Mouse (Mus musculus) heart, postnatal 0 days (tissue): ENCODE measurements at regions not wholly inside any gene's neighbourhood (a gene's known extent, or its start where the extent isn't known, plus 50 kb on each side); places are given as distances from the start of the nearest gene placed in this dataset.

Experiments used
- ATAC-seq: fragments of 200-750 bp; cut with Nextera tagmentation; 2 replicates; pipeline ENCODE4 v1.8.0; 2017; ENCODE audit warnings: low read depth, moderate number of reproducible peaks, moderate library complexity; ENCODE audit not compliant: insufficient read depth
- DNase-seq: peaks from one replicate; pipeline ENCODE4 v3.0.0-alpha.2; 2016; ENCODE audit warnings: low spot score
- H3K27ac ChIP-seq: fragments of 300-500 bp; sonication (generic); 2 replicates; pipeline ENCODE4 v1.5.1; 2014; ENCODE audit warnings: low read depth, mild to moderate bottlenecking
- H3K27me3 ChIP-seq: fragments of 300-500 bp; sonication (generic); 2 replicates; pipeline ENCODE4 v1.6.1; 2014; ENCODE audit warnings: low read length, mixed read lengths; ENCODE audit not compliant: control insufficient read depth, insufficient read depth
- H3K36me3 ChIP-seq: fragments of 300-500 bp; sonication (generic); replicated peaks from 2 replicates; pipeline ENCODE4 v1.6.1; 2014; ENCODE audit warnings: low read length, mixed read lengths; ENCODE audit not compliant: control insufficient read depth, insufficient read depth
- H3K4me1 ChIP-seq: fragments of 300-500 bp; sonication (generic); 2 replicates; pipeline ENCODE4 v1.6.1; 2014; ENCODE audit warnings: antibody characterized with exemption; ENCODE audit not compliant: control insufficient read depth, insufficient read depth
- H3K4me2 ChIP-seq: fragments of 300-500 bp; sonication (generic); 2 replicates; pipeline ENCODE4 v1.6.1; 2014; ENCODE audit warnings: low read depth, mild to moderate bottlenecking, low read length, moderate library complexity
- H3K4me3 ChIP-seq: fragments of 300-500 bp; sonication (generic); 2 replicates; pipeline ENCODE4 v1.5.1; 2014; ENCODE audit warnings: low read depth, low read length
- H3K9ac ChIP-seq: fragments of 300-500 bp; sonication (generic); replicated peaks from 2 replicates; pipeline ENCODE4 v1.6.1; 2014; ENCODE audit warnings: low read depth, low read length, mixed read lengths
- H3K9me3 ChIP-seq: fragments of 300-500 bp; sonication (generic); replicated peaks from 2 replicates; pipeline ENCODE4 v1.6.1; 2016; ENCODE audit warnings: low read length; ENCODE audit not compliant: control insufficient read depth
- CTCF ChIP-seq: IDR thresholded peaks from 2 replicates; pipeline ENCODE4 v1.5.1; 2016; ENCODE audit warnings: antibody characterized with exemption, control low read depth, low read depth
- EP300 ChIP-seq: IDR thresholded peaks from 2 replicates; pipeline ENCODE4 v1.6.1; 2016; ENCODE audit warnings: antibody characterized with exemption, low read depth
- WGBS: fragments of 180-500 bp; shearing (Covaris S2); extraction: QIAGEN DNeasy Blood & Tissue Kit; methylation state at CpG from one replicate; pipeline ENCODE4 v1.1.7; 2014; 5-methylcytosine and 5-hydroxymethylcytosine counted together

GRCm38 (mm10) chr8:107656622-107657021, 68.4 kb upstream of the Psmd7 start:
- Histone ChIP-seq H3K36me3 (no peaks in the 10 kb centered on the region), H3K9me3 (no peaks in the 10 kb centered on the region), H3K4me3 (no peak overlapping the region), H3K27ac (no peak overlapping the region), H3K4me2 (no peak overlapping the region), H3K9ac (no peak overlapping the region), H3K4me1 (no peaks in the 10 kb centered on the region), H3K27me3 (no peaks in the 10 kb centered on the region)
- 68% methylated on average over 5 of the region's 5 CpGs for WGBS
- TF ChIP-seq EP300 (no peak), CTCF (no peak)
- ATAC-seq, result no peak
- DNase-seq, result no peak

- Histone ChIP-seq H3K9ac (no peak overlapping the region), H3K27ac (no peak overlapping the region), H3K4me1 (no peaks in the 10 kb centered on the region), H3K4me2 (no peak overlapping the region), H3K9me3 (no peaks in the 10 kb centered on the region), H3K4me3 (no peak overlapping the region), H3K36me3 (no peaks in the 10 kb centered on the region), H3K27me3 (no peaks in the 10 kb centered on the region)
- 83% methylated on average over 4 of the region's 4 CpGs for WGBS
- ATAC-seq, result no peak
- DNase-seq, result no peak
- TF ChIP-seq CTCF, result no peak
- no peak for TF ChIP-seq EP300
Measured at GRCm38 (mm10) chr8:107657741-107658140, 69.5 kb upstream of the Psmd7 start.

- Histone ChIP-seq H3K4me1 (no peaks in the 10 kb centered on the region), H3K4me3 (no peak overlapping the region), H3K9ac (no peak overlapping the region), H3K4me2 (no peak overlapping the region), H3K27me3 (no peaks in the 10 kb centered on the region), H3K36me3 (no peaks in the 10 kb centered on the region), H3K9me3 (no peaks in the 10 kb centered on the region), H3K27ac (no peak overlapping the region)
- WGBS, result 87% methylated on average over 6 of the region's 6 CpGs
- DNase-seq (no peak), ATAC-seq (no peak)
- TF ChIP-seq CTCF, result no peak
- TF ChIP-seq EP300, result no peak
Measured at GRCm38 (mm10) chr8:107658386-107658785, 70.1 kb upstream of the Psmd7 start.

GRCm38 (mm10) chr8:107660624-107661023, 72.4 kb upstream of the Psmd7 start:
- H3K9ac ChIP-seq, result no peak overlapping the region
- DNase-seq (no peak), ATAC-seq (no peak)
- H3K4me2 ChIP-seq, result no peak overlapping the region
- H3K9me3 ChIP-seq, result no peaks in the 10 kb centered on the region
- H3K27ac ChIP-seq, result no peak overlapping the region
- no peak overlapping the region for H3K4me3 ChIP-seq
- H3K4me1 ChIP-seq, result no peaks in the 10 kb centered on the region
- H3K36me3 ChIP-seq, result no peaks in the 10 kb centered on the region
- 76% methylated on average over 6 of the region's 6 CpGs for WGBS
- H3K27me3 ChIP-seq, result no peaks in the 10 kb centered on the region
- no peak for TF ChIP-seq CTCF
- no peak for TF ChIP-seq EP300

GRCm38 (mm10) chr8:107669608-107670007, 81.3 kb upstream of the Psmd7 start:
- TF ChIP-seq EP300 (no peak), CTCF (no peak)
- DNase-seq, result no peak
- WGBS, result 84% methylated on average over 5 of the region's 5 CpGs

GRCm38 (mm10) chr8:107671471-107671870, 83.2 kb upstream of the Psmd7 start:
- Histone ChIP-seq H3K4me1 (no peaks in the 10 kb centered on the region), H3K27ac (no peak overlapping the region), H3K27me3 (no peaks in the 10 kb centered on the region), H3K4me3 (no peak overlapping the region), H3K4me2 (no peak overlapping the region), H3K9me3 (no peaks in the 10 kb centered on the region), H3K9ac (no peak overlapping the region), H3K36me3 (no peaks in the 10 kb centered on the region)
- no peak for DNase-seq
- TF ChIP-seq CTCF (no peak), EP300 (no peak)
- WGBS, result 71% methylated on average over 8 of the region's 8 CpGs
- no peak for ATAC-seq

More at GRCm38 (mm10) chr8:107669608-107670007, 81.3 kb upstream of the Psmd7 start:
- H3K27me3 ChIP-seq, result no peaks in the 10 kb centered on the region
- no peak overlapping the region for H3K27ac ChIP-seq
- ATAC-seq, result no peak
- H3K9ac ChIP-seq, result no peak overlapping the region
- no peaks in the 10 kb centered on the region for H3K4me1 ChIP-seq
- no peaks in the 10 kb centered on the region for H3K9me3 ChIP-seq
- H3K36me3 ChIP-seq, result no peaks in the 10 kb centered on the region
- no peak overlapping the region for H3K4me2 ChIP-seq
- no peak overlapping the region for H3K4me3 ChIP-seq
